Mouse (Mus musculus): ENCODE measurements at regions not wholly inside any gene's neighbourhood (a gene's known extent, or its start where the extent isn't known, plus 50 kb on each side); places are given as distances from the start of the nearest gene placed in this dataset.
A peak's percentile ranks its signal among the peaks of the same experiment; 100 is the strongest.

- no peak for DNase-seq
Measured at GRCm38 (mm10) chr6:95179993-95180392, 63.0 kb downstream of the Kbtbd8 start.

DNA sequence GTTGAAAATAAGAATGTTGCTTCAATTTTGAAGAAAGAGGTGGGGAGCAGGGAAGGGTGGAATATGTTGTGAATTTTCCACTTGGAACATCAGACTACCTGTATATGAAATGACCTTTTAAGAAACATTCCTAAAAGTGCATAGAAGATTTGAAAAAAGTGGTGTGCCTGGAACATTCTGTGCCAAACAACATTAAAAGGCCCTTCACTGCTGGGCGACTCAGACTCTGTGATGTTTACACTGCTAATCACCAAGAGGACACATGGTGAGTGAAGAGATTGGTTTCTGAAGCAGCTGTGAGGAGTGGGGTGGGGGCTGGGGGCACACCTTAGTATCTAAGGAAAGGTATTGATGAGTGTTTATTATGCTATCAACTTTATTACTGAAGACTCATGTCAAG, 65.2 kb downstream of the Kbtbd8 start:
- no peak for DNase-seq

DNA sequence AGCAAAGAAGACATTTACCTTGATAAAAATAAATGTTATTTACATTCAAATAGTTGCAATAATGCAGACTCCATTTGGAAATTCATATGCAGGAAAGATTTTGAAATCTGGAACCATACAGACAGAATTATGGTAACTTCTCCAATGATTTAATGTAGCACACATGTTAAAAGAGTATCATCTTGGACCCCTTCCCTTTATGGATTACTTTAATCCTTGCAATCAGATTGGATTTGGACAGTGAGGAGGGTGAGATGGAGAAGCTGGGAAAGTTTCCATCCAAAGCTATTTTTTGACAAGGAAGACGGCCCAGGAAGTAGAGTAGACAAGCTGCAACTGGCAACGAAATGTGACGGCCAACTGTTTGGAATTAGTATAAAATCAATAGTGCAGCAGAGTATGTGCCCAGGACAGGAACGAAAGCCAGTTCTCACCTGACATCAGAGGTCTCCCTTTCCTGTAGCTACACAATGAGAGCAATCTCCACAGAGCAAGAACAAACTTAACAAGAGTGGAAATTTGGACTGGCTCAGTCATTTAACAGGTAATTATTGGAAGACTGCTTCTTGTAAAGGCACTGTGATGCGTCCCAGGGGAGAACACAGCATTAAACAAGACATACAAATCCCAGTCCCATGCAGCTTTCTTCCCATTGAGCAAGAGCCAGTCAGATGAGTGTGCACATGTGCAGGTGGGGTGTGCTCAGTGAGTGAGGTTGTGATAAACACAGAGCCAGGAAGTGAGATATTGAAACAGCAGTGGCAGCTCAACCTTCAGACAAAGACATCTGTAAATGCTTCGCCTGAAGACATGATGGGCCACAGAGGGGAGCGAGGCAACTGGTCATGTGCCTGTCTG, 68.3 kb downstream of the Kbtbd8 start:
- no peak for DNase-seq

- DNase-seq = no peak
Measured at GRCm38 (mm10) chr6:95196631-95197030, 79.6 kb downstream of the Kbtbd8 start.

DNA sequence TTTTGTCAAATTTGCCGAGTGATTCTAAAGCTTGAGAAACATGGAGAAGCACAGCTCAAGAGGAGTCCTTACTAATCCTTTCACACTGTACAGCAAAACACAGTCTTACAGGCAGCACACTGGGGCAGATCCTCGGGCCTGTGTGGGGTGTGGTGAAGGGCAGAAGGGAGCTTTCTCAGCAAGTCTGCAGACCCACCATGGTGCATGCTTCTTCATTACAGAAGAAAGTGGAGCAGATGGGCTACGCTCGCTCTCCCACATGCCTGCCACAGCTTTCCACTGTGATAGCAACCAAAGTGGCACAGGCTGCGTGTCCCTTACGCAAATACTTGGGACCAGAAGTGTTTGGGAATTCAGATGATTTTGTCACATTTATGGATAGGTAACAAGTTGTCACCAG, 81.6 kb downstream of the Kbtbd8 start:
- no peak for DNase-seq

GRCm38 (mm10) chr6:95202291-95202790, 85.3 kb downstream of the Kbtbd8 start:
- no peak for DNase-seq

- no peak for DNase-seq
Measured at GRCm38 (mm10) chr6:95202978-95203377, 85.9 kb downstream of the Kbtbd8 start.

DNA sequence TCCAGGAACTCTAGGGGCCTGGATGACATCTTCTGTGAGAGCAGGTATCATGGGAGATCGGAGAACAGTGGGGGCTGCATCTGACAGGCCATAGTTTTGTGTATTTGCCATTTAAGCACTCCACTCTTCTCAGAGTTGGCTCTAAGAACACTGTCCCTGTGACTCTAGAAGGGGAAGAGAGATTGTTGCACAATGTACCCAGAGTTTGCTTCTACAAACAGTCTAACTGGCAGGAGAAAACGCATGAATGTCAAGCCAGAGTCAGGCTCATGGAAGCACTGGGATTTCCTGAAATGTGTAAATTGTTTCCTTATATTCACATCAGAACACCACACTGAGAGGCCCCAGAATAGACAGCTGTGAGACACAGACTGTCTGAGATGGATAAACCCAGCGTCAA, 87.2 kb downstream of the Kbtbd8 start:
- DNase-seq = no peak

DNA sequence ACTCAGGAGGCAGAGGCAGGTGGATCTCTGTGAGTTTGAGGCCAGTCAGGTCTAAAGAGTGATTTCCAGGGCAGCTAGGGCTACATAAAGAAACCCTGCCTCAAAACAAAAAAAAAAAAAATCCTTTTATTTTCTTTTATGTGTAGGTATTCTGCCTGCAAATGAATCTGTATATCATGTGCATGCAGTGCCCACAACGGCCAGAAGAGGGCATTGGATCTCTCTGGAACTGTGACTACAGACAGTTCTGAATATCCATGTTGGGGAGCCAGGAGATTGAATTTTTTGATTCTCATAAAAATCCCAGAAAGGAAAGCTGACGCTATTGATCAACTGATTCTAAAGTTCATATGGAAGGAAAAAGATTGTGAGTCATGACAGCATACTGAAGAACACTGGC, 90.0 kb downstream of the Kbtbd8 start:
- peak; percentile 12 for DNase-seq

DNA sequence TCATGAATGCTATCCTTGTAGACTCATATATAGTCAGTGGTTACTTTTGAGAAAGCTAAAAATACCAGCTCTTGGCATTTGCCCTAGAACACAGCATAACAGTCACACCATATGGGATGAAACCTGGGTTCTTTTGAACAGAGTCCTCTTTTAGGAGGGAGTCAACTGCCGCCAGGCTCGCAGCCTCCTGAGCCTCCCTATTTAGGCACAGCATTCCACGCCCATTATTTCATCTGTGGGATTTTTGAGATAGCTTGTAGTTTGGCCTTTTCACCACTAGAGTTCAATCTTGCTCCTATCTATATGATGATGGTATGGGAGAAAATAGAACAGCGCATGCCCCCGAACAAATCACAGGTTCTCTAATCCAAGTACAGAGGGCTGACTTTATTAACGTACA, 100.4 kb downstream of the Kbtbd8 start:
- DNase-seq = no peak

GRCm38 (mm10) chr6:95218830-95219229, 101.8 kb downstream of the Kbtbd8 start:
- DNase-seq = no peak

DNA sequence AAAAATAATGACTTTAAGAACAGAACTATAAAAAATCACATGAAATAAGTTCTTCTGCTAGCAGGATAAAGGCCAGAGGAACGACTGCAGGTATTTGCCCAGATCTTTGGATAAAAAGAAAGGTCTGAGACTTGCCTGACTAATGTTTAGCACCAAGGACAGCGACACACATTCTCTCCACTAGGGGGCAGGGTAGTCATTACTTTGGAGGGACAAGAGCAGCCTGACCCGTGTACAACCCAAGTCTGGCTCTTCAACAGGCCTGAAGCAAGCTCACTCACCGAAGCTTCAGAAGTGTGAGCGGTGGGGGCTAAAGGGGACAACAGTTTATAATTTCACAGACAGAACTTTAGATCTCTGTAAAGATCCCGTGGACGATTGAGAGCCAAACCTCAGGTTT, 98.4 kb upstream of the Gm10234 start:
- peak; percentile 52 for DNase-seq

DNA sequence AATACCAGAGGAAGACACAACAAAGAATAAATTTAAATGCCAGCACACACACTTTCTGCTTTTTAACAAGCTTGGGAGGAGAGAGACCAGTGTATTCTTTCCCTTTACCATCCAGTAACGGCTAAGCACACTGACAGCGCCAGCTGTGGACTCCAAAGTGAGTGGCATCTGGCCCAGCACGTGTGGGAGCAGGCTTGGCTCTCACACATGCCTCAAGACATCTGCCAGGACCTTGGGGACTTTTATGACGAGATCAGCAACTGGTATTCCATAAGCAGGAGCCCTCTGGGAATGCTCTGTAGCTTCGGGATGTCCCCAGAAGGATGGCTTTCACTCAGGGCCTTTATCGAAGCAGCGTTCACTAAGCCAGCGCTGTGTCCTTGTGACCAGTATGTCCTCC, 92.0 kb upstream of the Gm10234 start:
- no peak for DNase-seq

- no peak for DNase-seq
Measured at GRCm38 (mm10) chr6:95234712-95235111, 87.2 kb upstream of the Gm10234 start.

- no peak for DNase-seq
Measured at GRCm38 (mm10) chr6:95243657-95244056, 78.3 kb upstream of the Gm10234 start.

DNA sequence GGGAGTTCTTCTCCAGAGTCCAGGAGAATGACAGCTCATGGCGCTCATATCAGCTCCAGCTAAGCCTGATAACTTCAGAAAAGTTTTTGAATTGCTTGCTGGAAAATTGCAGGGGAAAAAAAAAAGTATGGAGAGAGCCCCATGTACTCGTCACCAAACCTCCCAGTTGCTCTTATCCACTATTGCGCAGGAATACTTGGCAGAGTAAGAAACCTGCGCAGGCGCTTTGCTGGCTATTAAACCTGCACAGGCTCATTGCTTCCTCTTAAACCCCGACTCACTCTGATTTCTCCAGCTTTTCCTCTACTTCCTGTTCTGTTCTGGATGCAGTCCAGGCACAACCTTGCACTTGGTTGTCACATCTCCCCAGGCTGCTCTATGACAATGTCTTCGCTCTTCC, 77.0 kb upstream of the Gm10234 start:
- DNase-seq = no peak

- DNase-seq = no peak
Measured at GRCm38 (mm10) chr6:95256303-95256702, 65.6 kb upstream of the Gm10234 start.

GRCm38 (mm10) chr6:95261001-95261400, 60.9 kb upstream of the Gm10234 start:
- DNase-seq = no peak

- DNase-seq = no peak
Measured at GRCm38 (mm10) chr6:95264011-95264869, 57.7 kb upstream of the Gm10234 start.

DNA sequence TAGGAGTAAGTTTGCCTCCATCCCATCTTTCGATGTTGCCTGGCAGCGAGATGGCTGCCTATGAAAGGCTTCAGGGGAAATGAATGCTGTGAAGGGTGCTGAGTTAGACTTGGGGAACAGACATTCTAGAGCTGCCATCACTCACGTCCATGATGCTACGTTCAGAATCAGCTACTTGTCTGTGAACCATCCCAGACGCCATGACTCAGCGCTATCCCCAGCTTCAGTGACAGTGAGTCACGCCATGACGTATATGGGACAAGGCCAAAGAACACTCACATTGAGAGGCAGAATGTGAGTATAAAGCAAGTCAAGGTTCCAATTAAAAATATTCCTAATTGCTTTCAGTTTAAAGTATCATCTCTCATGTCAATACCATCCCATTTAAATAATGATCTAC, 52.4 kb upstream of the Gm10234 start:
- DNase-seq = no peak

Data from kidney, adult 11 months (tissue).